Mouse (Mus musculus) bone marrow, adult 2 months (tissue): ENCODE measurements around the gene Cd300e.

Experiments
- CTCF ChIP-seq: fragments of 200-500 bp; IDR thresholded peaks from 2 replicates; pipeline ENCODE4 v1.5.1; 2011; ENCODE audit warnings: low read length, control low read depth; ENCODE audit not compliant: control insufficient read depth, insufficient read depth
- POLR2A ChIP-seq: fragments of 200-500 bp; IDR thresholded peaks from 2 replicates; pipeline ENCODE4 v1.6.1; 2011; ENCODE audit warnings: low read depth, mild to moderate bottlenecking, control low read depth, low read length, borderline replicate concordance; ENCODE audit not compliant: control insufficient read depth

GRCm38 (mm10) chr11:115108176-115108575, 46.2 kb upstream of the Cd300e start:
- TF ChIP-seq CTCF (no peak), POLR2A (no peak)
